Mouse (Mus musculus) heart, postnatal 0 days (tissue): ENCODE results near the gene Prdm10. TPM values are rescaled to one million over a fixed set of nuclear protein-coding genes. Genes with fewer than 3 reads are reported as not detected.

Experiments used
- ATAC-seq: fragments of 200-750 bp; cut with Nextera tagmentation; 2 replicates; pipeline ENCODE4 v1.8.0; 2017; ENCODE audit warnings: low read depth, moderate number of reproducible peaks, moderate library complexity; ENCODE audit not compliant: insufficient read depth
- DNase-seq: peaks from one replicate; pipeline ENCODE4 v3.0.0-alpha.2; 2016; ENCODE audit warnings: low spot score
- H3K27ac ChIP-seq: fragments of 300-500 bp; sonication (generic); 2 replicates; pipeline ENCODE4 v1.5.1; 2014; ENCODE audit warnings: low read depth, mild to moderate bottlenecking
- H3K27me3 ChIP-seq: fragments of 300-500 bp; sonication (generic); 2 replicates; pipeline ENCODE4 v1.6.1; 2014; ENCODE audit warnings: low read length, mixed read lengths; ENCODE audit not compliant: control insufficient read depth, insufficient read depth
- H3K36me3 ChIP-seq: fragments of 300-500 bp; sonication (generic); replicated peaks from 2 replicates; pipeline ENCODE4 v1.6.1; 2014; ENCODE audit warnings: low read length, mixed read lengths; ENCODE audit not compliant: control insufficient read depth, insufficient read depth
- H3K4me1 ChIP-seq: fragments of 300-500 bp; sonication (generic); 2 replicates; pipeline ENCODE4 v1.6.1; 2014; ENCODE audit warnings: antibody characterized with exemption; ENCODE audit not compliant: control insufficient read depth, insufficient read depth
- H3K4me2 ChIP-seq: fragments of 300-500 bp; sonication (generic); 2 replicates; pipeline ENCODE4 v1.6.1; 2014; ENCODE audit warnings: low read depth, mild to moderate bottlenecking, low read length, moderate library complexity
- H3K4me3 ChIP-seq: fragments of 300-500 bp; sonication (generic); 2 replicates; pipeline ENCODE4 v1.5.1; 2014; ENCODE audit warnings: low read depth, low read length
- H3K9ac ChIP-seq: fragments of 300-500 bp; sonication (generic); replicated peaks from 2 replicates; pipeline ENCODE4 v1.6.1; 2014; ENCODE audit warnings: low read depth, low read length, mixed read lengths
- H3K9me3 ChIP-seq: fragments of 300-500 bp; sonication (generic); replicated peaks from 2 replicates; pipeline ENCODE4 v1.6.1; 2016; ENCODE audit warnings: low read length; ENCODE audit not compliant: control insufficient read depth
- CTCF ChIP-seq: IDR thresholded peaks from 2 replicates; pipeline ENCODE4 v1.5.1; 2016; ENCODE audit warnings: antibody characterized with exemption, control low read depth, low read depth
- EP300 ChIP-seq: IDR thresholded peaks from 2 replicates; pipeline ENCODE4 v1.6.1; 2016; ENCODE audit warnings: antibody characterized with exemption, low read depth
- whole genome bisulfite sequencing: fragments of 180-500 bp; shearing (Covaris S2); extraction: QIAGEN DNeasy Blood & Tissue Kit; methylation state at CpG from one replicate; pipeline ENCODE4 v1.1.7; 2014; 5-methylcytosine and 5-hydroxymethylcytosine counted together
- polyA plus RNA-seq: library from polyadenylated mRNA; unstranded; fragments of >200 nt; fragmentation: Nextera tagmentation; extraction: Ambion mirVana; gene quantifications from 2 replicates; pipeline ENCODE4 v1.2.1, GENCODE M21; 2015
- total RNA-seq: library from RNA; depleted of rRNA; stranded (reverse); fragments of >200 nt; gene quantifications from 2 replicates; pipeline ENCODE4 v1.2.3, GENCODE M21; 2014; ENCODE audit warnings: low replicate concordance

Gene Prdm10
- total and polyA plus RNA-seq, 2 experiments from 2014 or later = 1.2 to 2.6 TPM

GRCm38 (mm10) chr9:31246421-31246820 is 33.9 kb upstream of the Prdm10 start:
- ATAC-seq (no peak), DNase-seq (no peak)
- Histone ChIP-seq H3K27me3 (no peaks in the 10 kb centered on the region), H3K27ac (no peak overlapping the region), H3K4me3 (no peak overlapping the region), H3K4me1 (no peaks in the 10 kb centered on the region), H3K9me3 (no peaks in the 10 kb centered on the region), H3K9ac (no peak overlapping the region), H3K36me3 (no peaks in the 10 kb centered on the region), H3K4me2 (no peak overlapping the region)
- 60% methylated on average over 6 of the region's 6 CpGs for WGBS
- TF ChIP-seq CTCF = no peak

DNA sequence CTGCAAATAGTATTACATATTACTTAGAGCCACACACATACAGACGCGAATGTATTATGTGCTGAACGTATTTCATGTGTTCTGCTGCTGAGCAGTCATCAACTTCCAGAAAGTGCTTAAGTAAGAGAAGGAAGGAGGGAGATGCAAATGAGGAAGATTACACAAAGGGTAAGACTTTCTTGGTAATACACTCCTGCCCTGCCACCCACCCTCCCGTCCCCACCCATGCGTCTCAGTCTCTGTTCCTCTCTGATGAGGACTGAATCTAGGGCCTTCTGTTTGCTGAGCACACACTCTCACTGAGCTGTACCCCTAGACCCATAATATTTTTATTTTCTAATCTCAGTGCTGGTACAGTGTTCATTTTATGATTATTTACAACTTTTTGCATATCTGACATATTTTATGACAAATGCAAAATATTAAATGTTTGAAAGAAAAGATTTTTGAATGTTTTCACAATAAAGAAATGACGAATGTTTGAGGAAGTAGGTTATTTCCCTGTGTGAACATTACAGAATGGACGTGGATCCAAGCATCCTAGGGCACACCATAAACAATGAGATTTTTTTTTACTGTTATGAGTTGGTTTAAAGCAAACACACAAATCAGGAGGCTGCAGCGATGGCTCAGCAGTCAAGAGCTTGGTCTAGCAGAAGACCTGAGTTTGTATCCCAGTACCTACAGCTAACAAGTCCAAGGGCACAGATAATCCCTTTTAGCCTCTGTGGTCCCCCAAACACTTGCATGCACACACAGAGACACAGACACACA is 32.7 kb upstream of the Prdm10 start:
- Histone ChIP-seq H3K4me2 (no peak overlapping the region), H3K27me3 (no peaks in the 10 kb centered on the region), H3K27ac (no peak overlapping the region), H3K36me3 (no peaks in the 10 kb centered on the region), H3K9ac (no peak overlapping the region), H3K4me1 (no peaks in the 10 kb centered on the region), H3K9me3 (no peaks in the 10 kb centered on the region), H3K4me3 (no peak overlapping the region)
- 73% methylated on average over 8 of the region's 8 CpGs for WGBS
- TF ChIP-seq CTCF (no peak), EP300 (no peak)
- no peak for ATAC-seq
- no peak for DNase-seq

GRCm38 (mm10) chr9:31252182-31252799 is 28.0 kb upstream of the Prdm10 start:
- Histone ChIP-seq H3K4me1 (0 out of 2 replicates have a peak, but pooled peaks cover 5% of the 10 kb centered on the region), H3K4me3 (no peak overlapping the region), H3K4me2 (no peak overlapping the region), H3K27ac (peak overlapping the region; percentile 83), H3K27me3 (no peaks in the 10 kb centered on the region), H3K36me3 (no peaks in the 10 kb centered on the region), H3K9ac (no peak overlapping the region), H3K9me3 (no peaks in the 10 kb centered on the region)
- DNase-seq = no peak
- 66% methylated on average over 10 of the region's 10 CpGs for whole genome bisulfite sequencing
- TF ChIP-seq CTCF (no peak), EP300 (no peak)
- no peak for ATAC-seq

- Histone ChIP-seq H3K4me3 (no peak overlapping the region), H3K36me3 (no peaks in the 10 kb centered on the region), H3K4me2 (peak overlapping the region; percentile 48), H3K27ac (peak overlapping the region; percentile 83), H3K4me1 (0 out of 2 replicates have a peak, but pooled peaks cover 5% of the 10 kb centered on the region), H3K9me3 (no peaks in the 10 kb centered on the region), H3K9ac (no peak overlapping the region), H3K27me3 (no peaks in the 10 kb centered on the region)
- ATAC-seq (peak; percentile 85), DNase-seq (peak; percentile 80)
- TF ChIP-seq CTCF (no peak), EP300 (peak; percentile 93)
- 29% methylated on average over 10 of the region's 10 CpGs for WGBS
Observed at GRCm38 (mm10) chr9:31253311-31253734, 27.0 kb upstream of the Prdm10 start.

DNA sequence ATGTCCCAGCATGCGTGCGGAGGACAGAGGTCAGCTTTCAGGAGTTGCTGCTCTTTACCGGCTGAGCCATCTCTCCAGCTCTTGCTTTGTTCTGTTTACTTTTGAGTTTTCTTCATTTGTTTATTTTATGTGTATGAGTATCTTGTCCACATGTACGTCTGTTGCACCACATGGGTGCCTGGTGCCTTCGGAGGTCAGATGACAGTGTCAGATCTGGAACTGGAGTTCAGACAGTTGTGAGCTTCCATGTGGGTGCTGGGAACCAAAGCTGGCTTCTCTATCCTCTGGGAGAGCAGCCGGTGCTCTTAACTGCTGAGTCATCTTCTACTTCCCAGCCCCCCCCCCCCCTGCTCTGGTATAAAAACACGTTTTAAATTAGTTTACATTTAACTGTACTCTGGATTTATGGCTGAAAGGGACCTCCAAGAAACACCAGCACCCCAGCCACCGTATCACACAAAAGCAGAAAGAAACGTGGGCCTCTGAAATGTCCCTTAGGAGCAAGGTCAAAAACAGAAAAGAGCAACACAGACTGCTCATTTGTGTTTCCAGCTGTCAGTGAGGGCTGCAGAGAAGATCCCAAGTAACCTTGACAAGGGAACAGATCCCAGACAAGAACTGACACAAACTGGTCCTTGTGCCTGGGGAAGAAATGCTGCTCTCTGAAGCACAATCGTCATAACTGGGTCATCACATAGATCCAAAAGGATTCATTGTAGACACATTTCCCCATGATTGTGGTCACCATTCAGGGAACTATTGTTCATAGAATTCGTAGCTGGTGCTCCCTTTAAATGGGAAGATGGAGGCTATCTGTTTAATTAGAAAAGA is 26.3 kb upstream of the Prdm10 start:
- ATAC-seq (0 out of 2 replicates have a peak, but pooled peaks have one; percentile 9), DNase-seq (no peak)
- H3K4me3 ChIP-seq = no peak overlapping the region
- H3K9ac ChIP-seq = no peak overlapping the region
- 0 out of 2 replicates have a peak, but pooled peaks cover 5% of the 10 kb centered on the region for H3K4me1 ChIP-seq
- no peaks in the 10 kb centered on the region for H3K9me3 ChIP-seq
- H3K36me3 ChIP-seq = no peaks in the 10 kb centered on the region
- TF ChIP-seq EP300 (no peak), CTCF (no peak)
- no peaks in the 10 kb centered on the region for H3K27me3 ChIP-seq
- H3K27ac ChIP-seq = peak overlapping the region; percentile 83
- 65% methylated on average over 11 of the region's 11 CpGs for WGBS
- peak overlapping the region; percentile 48 for H3K4me2 ChIP-seq
